Mouse (Mus musculus): Measurements from ENCODE around the gene Cib3. TPM values are rescaled to one million over a fixed set of nuclear protein-coding genes. Genes with fewer than 3 reads are reported as not detected.

The Cib3 gene
- polyA plus RNA-seq, 1 experiment, result not detected

Other genes starting within 250 kb of the Cib3 start
- gene Cyp4f18, start 203.2 kb downstream of the Cib3 start, polyA plus RNA-seq (2012; fragmentation: generic; extraction: Trizol), result 0.16 TPM
- not detected for gene Olfr372, start 171.6 kb downstream of the Cib3 start, polyA plus RNA-seq (2012; fragmentation: generic; extraction: Trizol)
- not detected for gene Olfr373, start 129.7 kb downstream of the Cib3 start, polyA plus RNA-seq (2012; fragmentation: generic; extraction: Trizol)
- gene Olfr374, start 105.8 kb downstream of the Cib3 start, polyA plus RNA-seq (2012; fragmentation: generic; extraction: Trizol), result not detected
- gene Tpm4, start 77.9 kb downstream of the Cib3 start, polyA plus RNA-seq (2012; fragmentation: generic; extraction: Trizol), result 205 TPM
- gene Rab8a, start 51.6 kb downstream of the Cib3 start, polyA plus RNA-seq (2012; fragmentation: generic; extraction: Trizol), result 84.3 TPM
- not detected for gene Hsh2d, start 23.2 kb downstream of the Cib3 start, polyA plus RNA-seq (2012; fragmentation: generic; extraction: Trizol)
- gene Gm11034, start 799 bp upstream of the Cib3 start, polyA plus RNA-seq (2012; fragmentation: generic; extraction: Trizol), result not detected
- 29.5 TPM for gene Fam32a, start 6.9 kb upstream of the Cib3 start, polyA plus RNA-seq (2012; fragmentation: generic; extraction: Trizol)
- 57.8 TPM for gene Ap1m1, start 27.2 kb upstream of the Cib3 start, polyA plus RNA-seq (2012; fragmentation: generic; extraction: Trizol)
- 63.4 TPM for gene Gm10282, start 92.4 kb upstream of the Cib3 start, polyA plus RNA-seq (2012; fragmentation: generic; extraction: Trizol)
- gene Klf2, start 106.2 kb upstream of the Cib3 start, polyA plus RNA-seq (2012; fragmentation: generic; extraction: Trizol), result 9.8 TPM
- gene Eps15l1, start 208.6 kb upstream of the Cib3 start, polyA plus RNA-seq (2012; fragmentation: generic; extraction: Trizol), result 22.8 TPM
- 0.38 TPM for gene Calr3, start 231.0 kb upstream of the Cib3 start, polyA plus RNA-seq (2012; fragmentation: generic; extraction: Trizol)
- 7.3 TPM for gene 1700030K09Rik, start 231.0 kb upstream of the Cib3 start, polyA plus RNA-seq (2012; fragmentation: generic; extraction: Trizol)